Mouse (Mus musculus): ENCODE measurements around the gene Olfr94. TPM values are rescaled to one million over a fixed set of nuclear protein-coding genes. Genes with fewer than 3 reads are reported as not detected.

Olfr94 gene
- total RNA-seq, 2 experiments from 2014 or later, result not detected

Other genes starting within 250 kb of the Olfr94 start
- gene Ppp1r11, start 249.3 kb downstream of the Olfr94 start, total RNA-seq (2015; ENCODE audit: low replicate concordance), result 8.6 and 24.3 TPM in 2 replicates
- gene Ppp1r11, start 249.3 kb downstream of the Olfr94 start, total RNA-seq (2017; ENCODE audit: low replicate concordance), result 2.2 and 10.8 TPM in 2 replicates
- gene Znrd1, start 242.4 kb downstream of the Olfr94 start, total RNA-seq (2015; ENCODE audit: low replicate concordance), result 6.7 and 32.4 TPM in 2 replicates
- gene Znrd1, start 242.4 kb downstream of the Olfr94 start, total RNA-seq (2017; ENCODE audit: low replicate concordance), result 4.4 TPM in 1 of 2 replicates, not detected in the other
- gene Znrd1as, start 242.4 kb downstream of the Olfr94 start, total RNA-seq (2015; ENCODE audit: low replicate concordance), result 9.6 TPM in 1 of 2 replicates, not detected in the other
- gene Znrd1as, start 242.4 kb downstream of the Olfr94 start, total RNA-seq (2017; ENCODE audit: low replicate concordance), result 9.8 TPM in 1 of 2 replicates, not detected in the other
- gene 2410137M14Rik, start 219.8 kb downstream of the Olfr94 start, total RNA-seq (2015; ENCODE audit: low replicate concordance), result not detected in 2 replicates
- not detected in 2 replicates for gene 2410137M14Rik, start 219.8 kb downstream of the Olfr94 start, total RNA-seq (2017; ENCODE audit: low replicate concordance)
- gene H2-M5, start 211.5 kb downstream of the Olfr94 start, total RNA-seq (2015; ENCODE audit: low replicate concordance), result not detected in 2 replicates
- gene H2-M5, start 211.5 kb downstream of the Olfr94 start, total RNA-seq (2017; ENCODE audit: low replicate concordance), result not detected in 2 replicates
- not detected in 2 replicates for gene Zfp57, start 199.8 kb downstream of the Olfr94 start, total RNA-seq (2015; ENCODE audit: low replicate concordance)
- gene Zfp57, start 199.8 kb downstream of the Olfr94 start, total RNA-seq (2017; ENCODE audit: low replicate concordance), result not detected in 2 replicates
- not detected in 2 replicates for gene Mog, start 177.6 kb downstream of the Olfr94 start, total RNA-seq (2015; ENCODE audit: low replicate concordance)
- gene Mog, start 177.6 kb downstream of the Olfr94 start, total RNA-seq (2017; ENCODE audit: low replicate concordance), result not detected in 2 replicates
- 3.8 and 11.5 TPM in 2 replicates for gene Gabbr1, start 155.0 kb downstream of the Olfr94 start, total RNA-seq (2015; ENCODE audit: low replicate concordance)
- gene Gabbr1, start 155.0 kb downstream of the Olfr94 start, total RNA-seq (2017; ENCODE audit: low replicate concordance), result 0.51 and 1.5 TPM in 2 replicates
- gene Olfr90, start 112.5 kb downstream of the Olfr94 start, total RNA-seq (2015; ENCODE audit: low replicate concordance), result not detected in 2 replicates
- gene Olfr90, start 112.5 kb downstream of the Olfr94 start, total RNA-seq (2017; ENCODE audit: low replicate concordance), result not detected in 2 replicates
- not detected in 2 replicates for gene Olfr91, start 102.7 kb downstream of the Olfr94 start, total RNA-seq (2015; ENCODE audit: low replicate concordance)
- not detected in 2 replicates for gene Olfr91, start 102.7 kb downstream of the Olfr94 start, total RNA-seq (2017; ENCODE audit: low replicate concordance)
- gene Olfr92, start 80.9 kb downstream of the Olfr94 start, total RNA-seq (2015; ENCODE audit: low replicate concordance), result not detected in 2 replicates
- not detected in 2 replicates for gene Olfr92, start 80.9 kb downstream of the Olfr94 start, total RNA-seq (2017; ENCODE audit: low replicate concordance)
- gene Olfr93, start 39.5 kb downstream of the Olfr94 start, total RNA-seq (2015; ENCODE audit: low replicate concordance), result not detected in 2 replicates
- gene Olfr93, start 39.5 kb downstream of the Olfr94 start, total RNA-seq (2017; ENCODE audit: low replicate concordance), result not detected in 2 replicates
- 4.0 TPM in 1 of 2 replicates, not detected in the other for gene Ubd, start 7.1 kb downstream of the Olfr94 start, total RNA-seq (2015; ENCODE audit: low replicate concordance)
- gene Ubd, start 7.1 kb downstream of the Olfr94 start, total RNA-seq (2017; ENCODE audit: low replicate concordance), result 4.5 and 8.9 TPM in 2 replicates
- gene Olfr95, start 12.1 kb upstream of the Olfr94 start, total RNA-seq (2015; ENCODE audit: low replicate concordance), result not detected in 2 replicates
- not detected in 2 replicates for gene Olfr95, start 12.1 kb upstream of the Olfr94 start, total RNA-seq (2017; ENCODE audit: low replicate concordance)
- not detected in 2 replicates for gene Olfr96, start 19.2 kb upstream of the Olfr94 start, total RNA-seq (2015; ENCODE audit: low replicate concordance)
- gene Olfr96, start 19.2 kb upstream of the Olfr94 start, total RNA-seq (2017; ENCODE audit: low replicate concordance), result not detected in 2 replicates
- gene Olfr97, start 36.3 kb upstream of the Olfr94 start, total RNA-seq (2015; ENCODE audit: low replicate concordance), result not detected in 2 replicates
- not detected in 2 replicates for gene Olfr97, start 36.3 kb upstream of the Olfr94 start, total RNA-seq (2017; ENCODE audit: low replicate concordance)
- gene Olfr98, start 62.8 kb upstream of the Olfr94 start, total RNA-seq (2015; ENCODE audit: low replicate concordance), result not detected in 2 replicates
- gene Olfr98, start 62.8 kb upstream of the Olfr94 start, total RNA-seq (2017; ENCODE audit: low replicate concordance), result not detected in 2 replicates
- gene H2-M3, start 69.2 kb upstream of the Olfr94 start, total RNA-seq (2015; ENCODE audit: low replicate concordance), result 1.3 TPM in 1 of 2 replicates, not detected in the other
- 5.3 and 6.8 TPM in 2 replicates for gene H2-M3, start 69.2 kb upstream of the Olfr94 start, total RNA-seq (2017; ENCODE audit: low replicate concordance)
- gene Olfr99, start 82.5 kb upstream of the Olfr94 start, total RNA-seq (2015; ENCODE audit: low replicate concordance), result not detected in 2 replicates
- gene Olfr99, start 82.5 kb upstream of the Olfr94 start, total RNA-seq (2017; ENCODE audit: low replicate concordance), result not detected in 2 replicates
- gene Olfr101, start 103.3 kb upstream of the Olfr94 start, total RNA-seq (2015; ENCODE audit: low replicate concordance), result not detected in 2 replicates
- gene Olfr101, start 103.3 kb upstream of the Olfr94 start, total RNA-seq (2017; ENCODE audit: low replicate concordance), result not detected in 2 replicates
- gene Olfr102, start 116.1 kb upstream of the Olfr94 start, total RNA-seq (2015; ENCODE audit: low replicate concordance), result not detected in 2 replicates
- gene Olfr102, start 116.1 kb upstream of the Olfr94 start, total RNA-seq (2017; ENCODE audit: low replicate concordance), result not detected in 2 replicates
- gene Olfr103, start 138.7 kb upstream of the Olfr94 start, total RNA-seq (2015; ENCODE audit: low replicate concordance), result not detected in 2 replicates
- not detected in 2 replicates for gene Olfr103, start 138.7 kb upstream of the Olfr94 start, total RNA-seq (2017; ENCODE audit: low replicate concordance)
- not detected in 2 replicates for gene Olfr104-ps, start 158.6 kb upstream of the Olfr94 start, total RNA-seq (2015; ENCODE audit: low replicate concordance)
- gene Olfr104-ps, start 158.6 kb upstream of the Olfr94 start, total RNA-seq (2017; ENCODE audit: low replicate concordance), result not detected in 2 replicates
- not detected in 2 replicates for gene Olfr105-ps, start 178.0 kb upstream of the Olfr94 start, total RNA-seq (2015; ENCODE audit: low replicate concordance)
- not detected in 2 replicates for gene Olfr105-ps, start 178.0 kb upstream of the Olfr94 start, total RNA-seq (2017; ENCODE audit: low replicate concordance)
- gene Olfr106-ps, start 189.4 kb upstream of the Olfr94 start, total RNA-seq (2015; ENCODE audit: low replicate concordance), result not detected in 2 replicates
- not detected in 2 replicates for gene Olfr106-ps, start 189.4 kb upstream of the Olfr94 start, total RNA-seq (2017; ENCODE audit: low replicate concordance)
- gene Olfr107, start 198.2 kb upstream of the Olfr94 start, total RNA-seq (2015; ENCODE audit: low replicate concordance), result not detected in 2 replicates
- gene Olfr107, start 198.2 kb upstream of the Olfr94 start, total RNA-seq (2017; ENCODE audit: low replicate concordance), result not detected in 2 replicates
- not detected in 2 replicates for gene Olfr108, start 244.5 kb upstream of the Olfr94 start, total RNA-seq (2015; ENCODE audit: low replicate concordance)
- not detected in 2 replicates for gene Olfr108, start 244.5 kb upstream of the Olfr94 start, total RNA-seq (2017; ENCODE audit: low replicate concordance)